Mouse (Mus musculus): Measurements from ENCODE around the gene Vmn2r34. TPM values are rescaled to one million over a fixed set of nuclear protein-coding genes. Genes with fewer than 3 reads are reported as not detected.

Gene Vmn2r34
- not detected in 2 replicates for polyA plus RNA-seq (2012; rRNA removed; ENCODE audit: low replicate concordance)

GRCm38 (mm10) chr7:7689413-7689812 is at the start of gene Vmn2r34:
TSS of gene Vmn2r34 (minus strand) at chr7:7689513.

Other genes with a start within 250 kb of the Vmn2r34 start
- not detected in 2 replicates for gene Vmn2r32, start 209.5 kb downstream of the Vmn2r34 start, polyA plus RNA-seq (2012; rRNA removed; ENCODE audit: low replicate concordance)
- gene Vmn2r33, start 122.7 kb downstream of the Vmn2r34 start, polyA plus RNA-seq (2012; rRNA removed; ENCODE audit: low replicate concordance) = not detected in 2 replicates
- gene Vmn2r35, start 130.4 kb upstream of the Vmn2r34 start, polyA plus RNA-seq (2012; rRNA removed; ENCODE audit: low replicate concordance) = not detected in 2 replicates
- gene Vmn2r36, start 213.0 kb upstream of the Vmn2r34 start, polyA plus RNA-seq (2012; rRNA removed; ENCODE audit: low replicate concordance) = not detected in 2 replicates

Data from duodenum, adult 2 months (tissue).